ENCODE assay signal across 26 mouse cellular contexts in the genomic region with DNA sequence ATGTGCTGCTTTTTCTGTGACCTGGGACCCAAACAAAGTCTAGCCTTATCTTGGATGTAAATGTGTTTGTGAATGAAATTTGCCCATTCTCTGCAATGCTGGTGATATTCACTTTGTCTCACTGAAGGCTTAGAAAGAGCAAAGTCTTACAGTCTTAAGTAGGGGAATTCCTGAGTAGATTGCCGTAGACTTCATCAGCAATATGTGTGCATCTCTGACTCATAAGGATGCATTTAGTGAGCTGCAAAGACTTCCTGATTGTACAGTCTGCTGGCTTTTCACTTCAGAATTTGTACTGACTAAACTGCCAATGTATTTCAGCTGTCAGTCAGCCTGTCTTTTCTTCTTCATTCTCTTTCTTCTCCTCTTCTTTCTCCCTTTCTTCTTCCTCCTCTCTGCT.
DNase-seq lines count a peak whose midpoint lies in the region; ATAC-seq and TF ChIP-seq lines count a peak whose summit lies in the region.
"Had no signal": no experiment of that assay in that cellular context is flagged by ENCODE, and none has a peak within 500 bp of the region (broad histone marks: within the 10 kb centered on the region; RNA-seq: fewer than 3 reads in every experiment).

No protein-coding gene starts in this region.

- H3K4me3 ChIP-seq in myocyte = no peak overlapping the region
- H3K4me3 ChIP-seq: embryonic facial prominence, embryonic 13.5 days; embryonic facial prominence, embryonic 15.5 days; forebrain, embryonic 13.5 days; forebrain, embryonic 15.5 days had no signal

- H3K4me2 ChIP-seq in myocyte (ENCODE audit: low read depth) = no peak overlapping the region
- H3K4me2 ChIP-seq: embryonic facial prominence, embryonic 13.5 days; embryonic facial prominence, embryonic 15.5 days; forebrain, embryonic 13.5 days; forebrain, embryonic 15.5 days had no signal

- ATAC-seq in frontal cortex, adult (ENCODE audit: low TSS enrichment) = peak; percentile 70; the same call in 1 of the 2 replicates
- ATAC-seq: activated CD4-positive, CD25-positive, alpha-beta regulatory T cell, adult 4 months; forebrain, embryonic 13.5 days; forebrain, embryonic 15.5 days; forebrain, postnatal 0 days; Patski had no signal

- H3K27me3 ChIP-seq in myocyte (ENCODE audit: control insufficient read depth, insufficient read depth, insufficient read length) = no peaks in the 10 kb centered on the region
- H3K27me3 ChIP-seq: embryonic facial prominence, embryonic 13.5 days; embryonic facial prominence, embryonic 15.5 days; forebrain, embryonic 13.5 days; forebrain, embryonic 15.5 days had no signal

- H3ac ChIP-seq in myocyte (ENCODE audit: control insufficient read depth, insufficient read length) = no peak overlapping the region

- H3K36me3 ChIP-seq in myocyte (ENCODE audit: control insufficient read depth, insufficient read depth) = no peaks in the 10 kb centered on the region
- H3K36me3 ChIP-seq: embryonic facial prominence, embryonic 13.5 days; embryonic facial prominence, embryonic 15.5 days; forebrain, embryonic 15.5 days; G1E had no signal

- no peaks in the 10 kb centered on the region for H3K79me2 ChIP-seq in myocyte (ENCODE audit: control insufficient read depth, insufficient read depth)

- no peak for TF ChIP-seq POLR2A in myocyte (IDR thresholded peaks at IDR 0.05; ENCODE audit: insufficient read length, low read depth)

- no peak for DNase-seq in frontal cortex, postnatal 25 days (ENCODE audit: low spot score in 2 of 2)
- peak; percentile 38 for DNase-seq in MN1 (ENCODE audit: low spot score)
- DNase-seq in brain, adult 2 months (ENCODE audit: low read depth, low spot score) = peak; percentile 54
- DNase-seq in ovary, adult 18-20 months (ENCODE audit: low spot score) = no peak
- DNase-seq in right cerebral cortex, adult 18-20 months = no peak
- no peak for DNase-seq in right cerebral cortex, postnatal 14 days
- DNase-seq: adrenal gland, adult 8-10 months; adrenal gland, postnatal 14 days; adrenal gland, postnatal 36 days; cerebellum, adult 11 months; cerebellum, adult 18-20 months; cerebellum, adult 8-10 months; cerebellum, adult 9-11 months; cerebellum, postnatal 14 days; cerebellum, postnatal 36 days; embryo, embryonic 11 days; forebrain, postnatal 0 days had no signal

TF ChIP-seq in myocyte, 11 proteins besides CTCF, POLR2A, EP300 and RAD21:
- TF ChIP-seq E2F4 (IDR thresholded peaks at IDR 0.05; ENCODE audit: insufficient read depth) (no peak), MYOD1 (IDR thresholded peaks at IDR 0.05; ENCODE audit: control insufficient read depth in 1 of 3, insufficient read length in 2 of 3, low read depth in 2 of 3) (no peak), CEBPB (IDR thresholded peaks at IDR 0.05; ENCODE audit: insufficient read depth, poor library complexity, severe bottlenecking) (peak; percentile 74; the same call in 1 of the 2 replicates), REST (IDR thresholded peaks at IDR 0.05; ENCODE audit: insufficient read depth, insufficient read length) (no peak), MYOG (IDR thresholded peaks at IDR 0.05; ENCODE audit: control insufficient read depth in 1 of 3, insufficient read depth in 1 of 3, insufficient read length in 2 of 3, low read depth in 2 of 3) (no peak), SRF (IDR thresholded peaks at IDR 0.05; ENCODE audit: control insufficient read depth, insufficient read length, low read depth) (no peak), MAX (IDR thresholded peaks at IDR 0.05; ENCODE audit: low read depth) (no peak), TCF3 (IDR thresholded peaks at IDR 0.05; ENCODE audit: insufficient read length, low read depth) (no peak)

Comparison
In these comparisons a context has a peak if more than half of its experiments do, and no peak if none do; other contexts are left out.
1. DNase-seq: peak in MN1 (single experiment) and brain, adult 2 months (single experiment); none in frontal cortex, postnatal 25 days (0 of 2), ovary, adult 18-20 months (single experiment), right cerebral cortex, adult 18-20 months (single experiment) and right cerebral cortex, postnatal 14 days (single experiment).